Mouse (Mus musculus) liver, embryonic 15.5 days (tissue): Measurements from ENCODE around the gene Tenm1. TPM values are rescaled to one million over a fixed set of nuclear protein-coding genes. Genes with fewer than 3 reads are reported as not detected.

Source experiments
- ATAC-seq: fragments of 200-750 bp; cut with Nextera tagmentation; 2 replicates; pipeline ENCODE4 v1.8.0; 2017; ENCODE audit warnings: moderate number of reproducible peaks, mild to moderate bottlenecking, moderate library complexity; ENCODE audit not compliant: insufficient read depth
- H3K27ac ChIP-seq: fragments of 300-500 bp; sonication (generic); replicated peaks from 2 replicates; pipeline ENCODE4 v1.5.1; 2015; ENCODE audit warnings: mild to moderate bottlenecking, inconsistent platforms
- H3K27me3 ChIP-seq: fragments of 300-500 bp; sonication (generic); 2 replicates; pipeline ENCODE4 v1.6.1; 2015; ENCODE audit warnings: mild to moderate bottlenecking, inconsistent platforms
- H3K36me3 ChIP-seq: fragments of 300-500 bp; sonication (generic); replicated peaks from 2 replicates; pipeline ENCODE4 v1.6.1; 2015; ENCODE audit warnings: moderate library complexity, mild to moderate bottlenecking, inconsistent platforms
- H3K4me1 ChIP-seq: fragments of 300-500 bp; sonication (generic); replicated peaks from 2 replicates; pipeline ENCODE4 v1.6.1; 2015; ENCODE audit warnings: inconsistent platforms
- H3K4me2 ChIP-seq: fragments of 300-500 bp; sonication (generic); 2 replicates; pipeline ENCODE4 v1.6.1; 2015; ENCODE audit warnings: moderate library complexity, mild to moderate bottlenecking, inconsistent platforms
- H3K4me3 ChIP-seq: fragments of 300-500 bp; sonication (generic); replicated peaks from 2 replicates; pipeline ENCODE4 v1.5.1; 2015; ENCODE audit warnings: mild to moderate bottlenecking, inconsistent platforms
- H3K9ac ChIP-seq: fragments of 300-500 bp; sonication (generic); 2 replicates; pipeline ENCODE4 v1.6.1; 2015; ENCODE audit warnings: moderate library complexity, mild to moderate bottlenecking, inconsistent platforms
- H3K9me3 ChIP-seq: fragments of 300-500 bp; sonication (generic); replicated peaks from 2 replicates; pipeline ENCODE4 v1.6.1; 2016; ENCODE audit warnings: inconsistent platforms
- WGBS: fragments of 180-500 bp; shearing (Covaris S2); methylation state at CpG from one replicate; pipeline ENCODE4 v1.1.7; 2015; ENCODE audit warnings: mixed read lengths; ENCODE audit not compliant: insufficient replicate concordance; 5-methylcytosine and 5-hydroxymethylcytosine counted together
- polyA plus RNA-seq: library from polyadenylated mRNA; unstranded; fragments of >200 nt; fragmentation: Nextera tagmentation; extraction: Ambion mirVana; gene quantifications from 2 replicates; pipeline ENCODE4 v1.2.1, GENCODE M21; 2015

The Tenm1 gene
- 0.03 TPM in 1 of 2 replicates, not detected in the other for polyA plus RNA-seq

- 17% methylated on average over 21 of the region's 22 CpGs for WGBS
- no peak within 1 kb of the TSS for H3K27ac ChIP-seq
- no peak within 1 kb of the TSS for H3K4me2 ChIP-seq
- no peaks in the 10 kb centered on the region for H3K36me3 ChIP-seq
- no peak for ATAC-seq
- peaks cover 25% of the 10 kb centered on the region for H3K27me3 ChIP-seq
- no peaks in the 10 kb centered on the region for H3K9me3 ChIP-seq
- no peaks in the 10 kb centered on the region for H3K4me1 ChIP-seq
- no peak within 1 kb of the TSS for H3K9ac ChIP-seq
- H3K4me3 ChIP-seq: no peak within 1 kb of the TSS
Measured at GRCm38 (mm10) chrX:43428855-43429263, at the start of gene Tenm1. TSS of gene Tenm1 (minus strand) at chrX:43429126.

DNA sequence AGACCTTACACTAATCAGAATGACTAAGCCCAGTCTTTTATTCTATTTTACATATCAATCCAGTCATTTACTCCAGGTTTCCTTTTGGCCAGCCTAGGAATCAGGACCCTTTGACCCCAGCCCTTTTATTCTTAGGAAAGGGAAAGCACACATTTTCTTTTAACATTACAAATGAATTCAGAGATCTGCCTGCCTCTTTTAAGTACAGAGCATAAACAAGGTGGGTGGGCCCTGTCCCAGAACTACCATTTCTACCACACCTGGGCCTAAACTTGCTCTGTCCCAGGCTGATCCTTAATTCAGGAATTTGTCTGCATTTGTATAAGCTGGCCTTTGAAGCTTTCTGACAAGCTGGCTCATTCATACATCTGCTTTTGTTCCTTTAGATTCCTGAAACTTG, 38.4 kb upstream of the Tenm1 start:
- Histone ChIP-seq H3K27me3 (no peaks in the 10 kb centered on the region), H3K36me3 (no peaks in the 10 kb centered on the region), H3K9ac (no peak overlapping the region), H3K4me1 (no peaks in the 10 kb centered on the region), H3K9me3 (no peaks in the 10 kb centered on the region), H3K4me3 (no peak overlapping the region), H3K27ac (no peak overlapping the region), H3K4me2 (no peak overlapping the region)
- no peak for ATAC-seq

DNA sequence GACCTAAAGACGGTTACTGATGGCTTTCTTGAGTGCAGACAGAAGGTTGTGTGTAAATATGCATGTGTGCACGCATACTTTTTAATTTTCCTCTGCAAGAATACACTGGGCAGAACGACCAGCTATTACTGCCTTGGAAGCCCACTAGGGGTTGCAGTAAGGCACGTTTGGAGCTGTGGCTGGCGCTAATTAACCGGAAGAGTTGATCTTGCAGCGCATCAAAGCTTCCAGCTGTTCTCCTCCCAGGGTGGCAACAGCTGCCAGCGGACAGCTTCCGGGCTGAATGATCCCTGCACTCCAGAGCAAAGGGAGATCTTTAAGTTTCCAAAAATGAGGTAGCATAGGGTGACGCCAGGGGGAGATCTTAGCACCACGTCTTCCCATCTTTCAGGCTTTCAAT, 1.7 kb upstream of the Tenm1 start:
- Histone ChIP-seq H3K4me2 (no peak overlapping the region), H3K27me3 (peaks cover 25% of the 10 kb centered on the region), H3K4me3 (no peak overlapping the region), H3K4me1 (no peaks in the 10 kb centered on the region), H3K9ac (no peak overlapping the region), H3K9me3 (no peaks in the 10 kb centered on the region), H3K36me3 (no peaks in the 10 kb centered on the region), H3K27ac (no peak overlapping the region)
- 12% methylated on average over 11 of the region's 11 CpGs for WGBS
- no peak for ATAC-seq

DNA sequence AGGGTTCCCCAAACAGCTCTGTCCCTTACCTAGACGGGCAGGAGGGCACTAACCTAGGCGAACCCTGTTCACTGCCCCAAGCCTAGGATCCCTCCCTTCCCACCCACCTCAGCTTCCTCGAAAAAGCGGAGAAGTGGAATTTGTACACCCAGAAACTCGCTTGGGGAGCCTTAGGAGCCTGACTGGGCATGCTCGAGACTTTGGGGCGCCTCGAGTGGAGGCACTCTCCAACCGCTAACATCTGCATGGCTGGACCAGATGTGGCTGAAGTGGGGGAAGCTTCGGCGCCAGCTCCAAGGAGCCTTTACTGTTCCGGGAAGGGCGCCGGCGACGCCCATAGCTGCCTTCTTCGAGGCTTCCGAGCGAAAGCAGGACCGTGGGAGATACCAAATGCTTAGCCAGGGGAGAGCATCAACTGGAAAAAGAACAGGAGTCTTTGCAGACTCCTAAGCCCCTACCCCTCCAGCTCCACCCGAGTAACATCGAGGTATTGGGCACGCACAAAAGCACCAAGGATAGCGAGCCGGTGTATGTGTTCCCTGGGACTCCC, 1.1 kb upstream of the Tenm1 start:
- Histone ChIP-seq H3K4me3 (no peak overlapping the region), H3K4me2 (no peak overlapping the region), H3K9me3 (no peaks in the 10 kb centered on the region), H3K4me1 (no peaks in the 10 kb centered on the region), H3K27ac (no peak overlapping the region), H3K27me3 (peaks cover 25% of the 10 kb centered on the region), H3K36me3 (no peaks in the 10 kb centered on the region), H3K9ac (no peak overlapping the region)
- 23% methylated on average over 25 of the region's 25 CpGs for WGBS
- no peak for ATAC-seq

DNA sequence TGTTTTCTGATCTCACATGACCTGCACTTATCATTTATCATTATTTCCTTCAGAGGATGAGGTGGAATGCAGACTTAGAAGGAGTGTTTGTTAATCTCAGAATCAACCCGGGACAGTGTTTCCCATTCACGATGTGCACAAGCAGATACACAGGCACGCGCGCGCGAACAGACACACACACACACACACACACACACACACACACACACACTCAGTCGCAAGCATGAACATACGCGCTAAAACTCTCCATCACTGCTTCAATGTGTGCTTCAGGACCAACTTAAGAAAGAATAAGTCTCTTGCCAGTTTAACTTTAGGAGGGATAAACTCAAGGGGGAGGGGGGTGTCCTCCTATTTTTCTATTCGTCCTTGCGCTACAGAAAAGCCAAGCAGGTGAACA, 411 bp upstream of the Tenm1 start:
- Histone ChIP-seq H3K27me3 (peaks cover 25% of the 10 kb centered on the region), H3K36me3 (no peaks in the 10 kb centered on the region), H3K27ac (no peak overlapping the region), H3K4me1 (no peaks in the 10 kb centered on the region), H3K4me2 (no peak overlapping the region), H3K4me3 (no peak overlapping the region), H3K9ac (no peak overlapping the region), H3K9me3 (no peaks in the 10 kb centered on the region)
- WGBS: 14% methylated on average over 12 of the region's 12 CpGs
- ATAC-seq: no peak

GRCm38 (mm10) chrX:43427961-43428365, 963 bp downstream of the Tenm1 start:
- Histone ChIP-seq H3K4me1 (no peaks in the 10 kb centered on the region), H3K4me3 (no peak overlapping the region), H3K4me2 (no peak overlapping the region), H3K36me3 (no peaks in the 10 kb centered on the region), H3K27ac (no peak overlapping the region), H3K9ac (no peak overlapping the region), H3K27me3 (peaks cover 25% of the 10 kb centered on the region), H3K9me3 (no peaks in the 10 kb centered on the region)
- ATAC-seq: no peak
- 12% methylated on average over 12 of the region's 12 CpGs for WGBS

- 18% methylated on average over 10 of the region's 10 CpGs for WGBS
- no peak overlapping the region for H3K4me3 ChIP-seq
- no peak overlapping the region for H3K9ac ChIP-seq
- no peaks in the 10 kb centered on the region for H3K9me3 ChIP-seq
- no peaks in the 10 kb centered on the region for H3K36me3 ChIP-seq
- no peaks in the 10 kb centered on the region for H3K4me1 ChIP-seq
- no peak overlapping the region for H3K4me2 ChIP-seq
- no peak overlapping the region for H3K27ac ChIP-seq
- peaks cover 25% of the 10 kb centered on the region for H3K27me3 ChIP-seq
- no peak for ATAC-seq
Measured at GRCm38 (mm10) chrX:43427111-43427510, 1.8 kb downstream of the Tenm1 start.

GRCm38 (mm10) chrX:43397957-43398356, 31.0 kb downstream of the Tenm1 start:
- H3K9me3 ChIP-seq: no peaks in the 10 kb centered on the region
- no peak for ATAC-seq
- H3K4me2 ChIP-seq: no peak overlapping the region
- no peak overlapping the region for H3K27ac ChIP-seq
- H3K4me3 ChIP-seq: no peak overlapping the region
- H3K36me3 ChIP-seq: no peaks in the 10 kb centered on the region
- WGBS: 59% methylated on average over 3 of the region's 3 CpGs
- no peaks in the 10 kb centered on the region for H3K27me3 ChIP-seq
- H3K9ac ChIP-seq: no peak overlapping the region
- no peaks in the 10 kb centered on the region for H3K4me1 ChIP-seq

- no peak overlapping the region for H3K4me3 ChIP-seq
- no peak for ATAC-seq
- no peaks in the 10 kb centered on the region for H3K4me1 ChIP-seq
- WGBS: 54% methylated on average over 5 of the region's 5 CpGs
- no peak overlapping the region for H3K9ac ChIP-seq
- H3K9me3 ChIP-seq: no peaks in the 10 kb centered on the region
- H3K4me2 ChIP-seq: no peak overlapping the region
- no peak overlapping the region for H3K27ac ChIP-seq
- H3K36me3 ChIP-seq: no peaks in the 10 kb centered on the region
- H3K27me3 ChIP-seq: no peaks in the 10 kb centered on the region
Measured at GRCm38 (mm10) chrX:43388106-43388505, 40.8 kb downstream of the Tenm1 start.

- Histone ChIP-seq H3K4me3 (no peak overlapping the region), H3K27me3 (no peaks in the 10 kb centered on the region), H3K4me2 (no peak overlapping the region), H3K4me1 (no peaks in the 10 kb centered on the region), H3K9ac (no peak overlapping the region), H3K9me3 (no peaks in the 10 kb centered on the region), H3K27ac (no peak overlapping the region), H3K36me3 (no peaks in the 10 kb centered on the region)
- ATAC-seq: no peak
- WGBS: 60% methylated on average over 1 of the region's 1 CpGs
Measured at GRCm38 (mm10) chrX:43372526-43372925, 56.4 kb downstream of the Tenm1 start.

DNA sequence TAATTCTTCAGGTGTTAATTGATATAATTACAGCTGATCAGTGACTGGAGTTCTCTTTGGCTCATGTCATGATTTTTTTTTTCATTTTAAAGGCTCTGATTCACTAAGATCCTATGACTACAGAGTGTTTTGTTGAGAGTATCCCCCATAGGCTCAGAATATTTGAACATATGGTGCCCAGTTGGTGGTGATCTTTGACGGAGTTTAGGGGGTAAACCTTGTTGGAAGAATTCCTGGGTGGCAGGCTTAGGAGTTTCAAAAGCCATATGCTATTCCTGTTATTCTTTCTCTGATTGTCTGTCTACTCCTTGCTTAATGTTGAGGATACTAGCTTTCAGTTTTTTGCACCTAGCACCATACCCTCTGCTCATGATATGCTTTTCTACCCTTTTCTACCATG, 109.6 kb downstream of the Tenm1 start:
- Histone ChIP-seq H3K4me1 (no peaks in the 10 kb centered on the region), H3K4me3 (no peak overlapping the region), H3K27me3 (no peaks in the 10 kb centered on the region), H3K27ac (no peak overlapping the region), H3K9ac (no peak overlapping the region), H3K36me3 (no peaks in the 10 kb centered on the region), H3K4me2 (no peak overlapping the region), H3K9me3 (no peaks in the 10 kb centered on the region)
- ATAC-seq: no peak
- WGBS: 80% methylated on average over 1 of the region's 1 CpGs

- no peak overlapping the region for H3K9ac ChIP-seq
- ATAC-seq: no peak
- no peaks in the 10 kb centered on the region for H3K4me1 ChIP-seq
- no peak overlapping the region for H3K4me2 ChIP-seq
- no peaks in the 10 kb centered on the region for H3K9me3 ChIP-seq
- WGBS: 61% methylated on average over 3 of the region's 3 CpGs
- H3K27me3 ChIP-seq: no peaks in the 10 kb centered on the region
- no peak overlapping the region for H3K27ac ChIP-seq
- H3K4me3 ChIP-seq: no peak overlapping the region
- H3K36me3 ChIP-seq: no peaks in the 10 kb centered on the region
Measured at GRCm38 (mm10) chrX:43317801-43318520, 111.0 kb downstream of the Tenm1 start.
